ENCODE assay signal across 8 mouse cellular contexts in genomic region chr7:27284865-27285697, GRCm38 (mm10). TPM values are rescaled to one million over a fixed set of nuclear protein-coding genes. Genes with fewer than 3 reads are reported as not detected.
A peak's percentile ranks its signal among the peaks of the same experiment; 100 is the strongest.
DNase-seq lines count a peak whose midpoint lies in the region; ATAC-seq and TF ChIP-seq lines count a peak whose summit lies in the region.

No protein-coding gene starts in this region.

- peak; percentile 29; the same call in 1 of the 2 replicates for TF ChIP-seq CTCF in kidney, adult 2 months (conservative IDR thresholded peaks at IDR 0.05; ENCODE audit: insufficient read depth, insufficient read length, low read depth, low read length)
- TF ChIP-seq CTCF in lung, adult 2 months (IDR thresholded peaks at IDR 0.05; ENCODE audit: insufficient read depth, low read length) = peak; percentile 34; the same call in 1 of the 2 replicates

- no peak for TF ChIP-seq POLR2A in kidney, adult 2 months (IDR thresholded peaks at IDR 0.05; ENCODE audit: low read depth, low read length)
- TF ChIP-seq POLR2A in lung, adult 2 months (IDR thresholded peaks at IDR 0.05; ENCODE audit: borderline replicate concordance, extremely low read depth, low read depth, low read length) = no peak

- no peak for DNase-seq in kidney, adult 2 months
- no peak for DNase-seq in kidney, adult 8-10 months
- DNase-seq in embryo, embryonic 10 days (ENCODE audit: low spot score) = peak; percentile 79
- peak; percentile 55 to 70 for DNase-seq in gastrocnemius, postnatal 4 days (ENCODE audit: low spot score in 2 of 2)
- peak; percentile 39 for DNase-seq in induced T-regulatory cell, adult 2 months (ENCODE audit: low read depth)
- peak; percentile 32 for DNase-seq in lung, adult 2 months
- DNase-seq in layer of hippocampus, adult 11-12 months (ENCODE audit: low spot score) = no peak

- peak; percentile 61 for ATAC-seq in neural tube, embryonic 13.5 days (ENCODE audit: low read depth)

- H3K4me2 ChIP-seq in neural tube, embryonic 13.5 days = peak overlapping the region; percentile 9

- H3K27ac ChIP-seq in kidney, adult 2 months (ENCODE audit: insufficient read depth, low read depth, low read length) = no peak overlapping the region
- no peak overlapping the region for H3K27ac ChIP-seq in neural tube, embryonic 13.5 days (replicated peaks)

- H3K36me3 ChIP-seq in kidney, adult 2 months (ENCODE audit: control insufficient read depth, insufficient read depth, low read length) = no peaks in the 10 kb centered on the region
- peaks cover 27% of the 10 kb centered on the region for H3K36me3 ChIP-seq in neural tube, embryonic 13.5 days

- WGBS in kidney, adult 2 months = 3% methylated on average over 28 of the region's 28 CpGs
- 4% methylated on average over 28 of the region's 28 CpGs for WGBS in lung, adult 2 months
- 1% methylated on average over 28 of the region's 28 CpGs for WGBS in neural tube, embryonic 13.5 days

- no peaks in the 10 kb centered on the region for H3K9me3 ChIP-seq in neural tube, embryonic 13.5 days

- 0 out of 2 replicates have a peak, but pooled peaks cover 1% of the 10 kb centered on the region for H3K27me3 ChIP-seq in kidney, adult 2 months (replicated peaks; ENCODE audit: control insufficient read depth, insufficient read depth, low read length)
- H3K27me3 ChIP-seq in neural tube, embryonic 13.5 days = peaks cover 12% of the 10 kb centered on the region

- peaks cover 6% of the 10 kb centered on the region; the same call in 1 of the 2 replicates for H3K4me1 ChIP-seq in kidney, adult 2 months (ENCODE audit: control insufficient read depth, insufficient read depth, low read length)
- no peaks in the 10 kb centered on the region; the same call in 1 of the 2 replicates for H3K4me1 ChIP-seq in lung, adult 2 months (ENCODE audit: control insufficient read depth, insufficient read depth, low read length)
- no peaks in the 10 kb centered on the region; the same call in 1 of the 2 replicates for H3K4me1 ChIP-seq in neural tube, embryonic 13.5 days (replicated peaks)

- no peak overlapping the region for H3K9ac ChIP-seq in neural tube, embryonic 13.5 days

- H3K4me3 ChIP-seq in kidney, adult 2 months (ENCODE audit: insufficient read depth, low read depth, low read length) = no peak overlapping the region
- no peak overlapping the region for H3K4me3 ChIP-seq in lung, adult 2 months (replicated peaks; ENCODE audit: extremely low read depth, low read depth, low read length)
- H3K4me3 ChIP-seq in neural tube, embryonic 13.5 days = no peak overlapping the region

RNA-seq across cellular contexts. Expression of gene Numbl, which starts 26.8 kb away (rescaled TPM):
- 6.0 and 7.9 TPM in 2 replicates for polyA plus RNA-seq in kidney, adult 2 months (2012; rRNA removed)
- 10 to 100 TPM; 26.3 to 32.3 TPM for total RNA-seq in gastrocnemius, postnatal 4 days (2021)
- polyA plus RNA-seq in lung, adult 2 months (2012; rRNA removed) = 33.0 and 36.4 TPM in 2 replicates
- polyA plus RNA-seq in neural tube, embryonic 13.5 days (2015; fragmentation: Nextera tagmentation; extraction: Ambion mirVana) = 52.8 and 55.3 TPM in 2 replicates

RNA-seq across cellular contexts. Expression of gene Coq8b, which starts 52.3 kb away (rescaled TPM):
- 43.1 and 50.3 TPM in 2 replicates for polyA plus RNA-seq in kidney, adult 2 months (2012; rRNA removed)
- total RNA-seq in gastrocnemius, postnatal 4 days (2021) = 10 to 100 TPM in 1 of 2 experiments, 1 to 10 TPM in 1; 8.6 to 10.3 TPM
- polyA plus RNA-seq in lung, adult 2 months (2012; rRNA removed) = 68.6 and 76.8 TPM in 2 replicates
- 22.2 and 22.6 TPM in 2 replicates for polyA plus RNA-seq in neural tube, embryonic 13.5 days (2015; fragmentation: Nextera tagmentation; extraction: Ambion mirVana)

RNA-seq across cellular contexts. Expression of gene Ltbp4, which starts 52.4 kb away (rescaled TPM):
- 76.9 and 84.7 TPM in 2 replicates for polyA plus RNA-seq in kidney, adult 2 months (2012; rRNA removed)
- 100 to 1,000 TPM; 152 to 169 TPM for total RNA-seq in gastrocnemius, postnatal 4 days (2021)
- 496 and 612 TPM in 2 replicates for polyA plus RNA-seq in lung, adult 2 months (2012; rRNA removed)
- 6.9 and 8.0 TPM in 2 replicates for polyA plus RNA-seq in neural tube, embryonic 13.5 days (2015; fragmentation: Nextera tagmentation; extraction: Ambion mirVana)

RNA-seq across cellular contexts. Expression of gene Itpkc, which starts 56.6 kb away (rescaled TPM):
- 6.8 and 7.0 TPM in 2 replicates for polyA plus RNA-seq in kidney, adult 2 months (2012; rRNA removed)
- total RNA-seq in gastrocnemius, postnatal 4 days (2021) = 1 to 10 TPM; 7.2 to 8.5 TPM
- polyA plus RNA-seq in lung, adult 2 months (2012; rRNA removed) = 8.6 and 11.2 TPM in 2 replicates
- 5.1 and 7.5 TPM in 2 replicates for polyA plus RNA-seq in neural tube, embryonic 13.5 days (2015; fragmentation: Nextera tagmentation; extraction: Ambion mirVana)

Comparison
In these comparisons a context has a peak if more than half of its experiments do, and no peak if none do; other contexts are left out.
1. DNase-seq: peak in embryo, embryonic 10 days (single experiment), gastrocnemius, postnatal 4 days (2 of 2), induced T-regulatory cell, adult 2 months (single experiment) and lung, adult 2 months (single experiment); none in kidney, adult 2 months (single experiment), kidney, adult 8-10 months (0 of 2) and layer of hippocampus, adult 11-12 months (single experiment).